In genomic region chr6:148443291-148443725, GRCm38 (mm10) we compare ENCODE assay signal across 8 mouse cellular contexts. TPM values are rescaled to one million over a fixed set of nuclear protein-coding genes. Genes with fewer than 3 reads are reported as not detected.
A peak's percentile ranks its signal among the peaks of the same experiment; 100 is the strongest.
DNase-seq lines count a peak whose midpoint lies in the region; ATAC-seq and TF ChIP-seq lines count a peak whose summit lies in the region.

No protein-coding gene starts in this region.

- TF ChIP-seq RAD21 in CH12.LX (IDR thresholded peaks at IDR 0.05; ENCODE audit: low read depth, low read length) = no peak

- no peaks in the 10 kb centered on the region for H3K36me3 ChIP-seq in CH12.LX (replicated peaks in 1 of 2; ENCODE audit: control insufficient read depth in 1 of 2, insufficient read depth in 1 of 2, low read length in 1 of 2)
- H3K36me3 ChIP-seq in forebrain, postnatal 0 days (ENCODE audit: insufficient read depth) = no peaks in the 10 kb centered on the region
- H3K36me3 ChIP-seq in intestine, embryonic 15.5 days = no peaks in the 10 kb centered on the region
- H3K36me3 ChIP-seq in midbrain, embryonic 10.5 days = no peaks in the 10 kb centered on the region

- H3K9ac ChIP-seq in CH12.LX (ENCODE audit: insufficient read depth, low read depth) = no peak overlapping the region
- peak overlapping the region; percentile 78 for H3K9ac ChIP-seq in forebrain, postnatal 0 days
- peak overlapping the region; percentile 62 for H3K9ac ChIP-seq in intestine, embryonic 15.5 days

- peak; percentile 14 for ATAC-seq in forebrain, postnatal 0 days
- ATAC-seq in intestine, embryonic 15.5 days = peak; percentile 27; the same call in 1 of the 2 replicates

- in situ Hi-C loops in CH12.LX (cut with MboI; ENCODE audit: low pct_ligation_motif_present, low pct_unique_long_range_greater_than_20kb, low sequenced_read_pairs) = no loop called here

- WGBS in forebrain, postnatal 0 days = 2% methylated on average over 15 of the region's 15 CpGs
- 1% methylated on average over 15 of the region's 15 CpGs for WGBS in intestine, embryonic 15.5 days
- WGBS in midbrain, embryonic 10.5 days = 4% methylated on average over 15 of the region's 15 CpGs

- no peak overlapping the region for H3K27ac ChIP-seq in CH12.LX (ENCODE audit: insufficient read depth, low read depth)
- peak overlapping the region; percentile 77 for H3K27ac ChIP-seq in forebrain, postnatal 0 days (ENCODE audit: low read depth, low read length)
- H3K27ac ChIP-seq in intestine, embryonic 15.5 days = no peak overlapping the region
- no peak overlapping the region for H3K27ac ChIP-seq in midbrain, embryonic 10.5 days (replicated peaks)

- no peak overlapping the region for H3K4me3 ChIP-seq in CH12.LX (replicated peaks in 1 of 3; ENCODE audit: low read depth in 2 of 3, low read length in 2 of 3, poor library complexity in 1 of 3)
- H3K4me3 ChIP-seq in forebrain, postnatal 0 days (ENCODE audit: low read depth, low read length) = peak overlapping the region; percentile 75
- peak overlapping the region; percentile 71 for H3K4me3 ChIP-seq in intestine, embryonic 15.5 days (replicated peaks)
- peak overlapping the region; percentile 79 for H3K4me3 ChIP-seq in midbrain, embryonic 10.5 days

- TF ChIP-seq POLR2A in CH12.LX (IDR thresholded peaks at IDR 0.05; ENCODE audit: low read depth, low read length) = no peak

- no peaks in the 10 kb centered on the region for H3K27me3 ChIP-seq in CH12.LX (replicated peaks)
- 0 out of 2 replicates have a peak, but pooled peaks cover 3% of the 10 kb centered on the region for H3K27me3 ChIP-seq in forebrain, postnatal 0 days (ENCODE audit: insufficient read depth, low read length)
- H3K27me3 ChIP-seq in intestine, embryonic 15.5 days (replicated peaks) = peaks cover 18% of the 10 kb centered on the region
- peaks cover 64% of the 10 kb centered on the region for H3K27me3 ChIP-seq in midbrain, embryonic 10.5 days (ENCODE audit: low read depth, poor library complexity, severe bottlenecking)

- DNase-seq in adrenal gland, postnatal 14 days = peak; percentile 12
- DNase-seq in adrenal gland, adult 2 months = no peak
- DNase-seq in CH12.LX (ENCODE audit: extremely low read depth) = no peak
- DNase-seq in forebrain, postnatal 0 days = peak; percentile 63
- peak; percentile 40 for DNase-seq in midbrain, embryonic 10.5 days (ENCODE audit: low spot score)
- DNase-seq in urinary bladder, postnatal 14 days (ENCODE audit: low spot score) = no peak
- no peak for DNase-seq in thymus, postnatal 36 days

- dilution Hi-C loops in CH12.LX (cut with MboI; ENCODE audit: extremely low pct_ligation_motif_present, extremely low pct_unique_long_range_greater_than_20kb, low sequenced_read_pairs) = no loop called here

- peaks cover 0 to 3% of the 10 kb centered on the region in 2 experiments; a peak in 1 of 4 replicates for H3K4me1 ChIP-seq in CH12.LX (ENCODE audit: control insufficient read depth in 1 of 2, insufficient read depth in 2 of 2)
- peaks cover 6% of the 10 kb centered on the region; the same call in 1 of the 2 replicates for H3K4me1 ChIP-seq in forebrain, postnatal 0 days (ENCODE audit: insufficient read depth)
- peaks cover 10% of the 10 kb centered on the region; the same call in 1 of the 2 replicates for H3K4me1 ChIP-seq in intestine, embryonic 15.5 days (replicated peaks)
- peaks cover 35% of the 10 kb centered on the region for H3K4me1 ChIP-seq in midbrain, embryonic 10.5 days

- TF ChIP-seq EP300 in CH12.LX (IDR thresholded peaks at IDR 0.05; ENCODE audit: low read length) = no peak

- H3K9me3 ChIP-seq in CH12.LX (replicated peaks; ENCODE audit: low read length) = peaks cover 11% of the 10 kb centered on the region
- H3K9me3 ChIP-seq in forebrain, postnatal 0 days (ENCODE audit: low read length) = no peaks in the 10 kb centered on the region
- H3K9me3 ChIP-seq in intestine, embryonic 15.5 days = no peaks in the 10 kb centered on the region
- H3K9me3 ChIP-seq in midbrain, embryonic 10.5 days (replicated peaks) = no peaks in the 10 kb centered on the region; the same call in 1 of the 2 replicates

- H3K4me2 ChIP-seq in CH12.LX (ENCODE audit: insufficient read depth, low read depth, poor library complexity, severe bottlenecking) = peak overlapping the region; percentile 46
- peak overlapping the region; percentile 93 for H3K4me2 ChIP-seq in forebrain, postnatal 0 days (ENCODE audit: low read depth)
- peak overlapping the region; percentile 94 for H3K4me2 ChIP-seq in intestine, embryonic 15.5 days (replicated peaks)

- no peaks in the 10 kb centered on the region for H3K79me2 ChIP-seq in CH12.LX (replicated peaks; ENCODE audit: control insufficient read depth, extremely low read depth, insufficient read depth, poor library complexity, severe bottlenecking)

- TF ChIP-seq CTCF in CH12.LX (conservative IDR thresholded peaks at IDR 0.05 in 1 of 2, IDR thresholded peaks at IDR 0.05 in 1 of 2; ENCODE audit: low read depth in 2 of 2, low read length in 2 of 2) = no peak
- no peak for TF ChIP-seq CTCF in forebrain, postnatal 0 days (IDR thresholded peaks at IDR 0.05; ENCODE audit: low read depth)

TF ChIP-seq in CH12.LX, 34 proteins besides CTCF, POLR2A, EP300 and RAD21:
- TF ChIP-seq GABPA (IDR thresholded peaks at IDR 0.05; ENCODE audit: insufficient replicate concordance, low read depth, low read length) (no peak), POLR2AphosphoS2 (IDR thresholded peaks at IDR 0.05; ENCODE audit: low read depth, low read length) (no peak), MAX (IDR thresholded peaks at IDR 0.05; ENCODE audit: low read length) (no peak), JUND (conservative IDR thresholded peaks at IDR 0.05; ENCODE audit: low read depth, low read length) (no peak), USF2 (conservative IDR thresholded peaks at IDR 0.05; ENCODE audit: low read depth, low read length) (no peak), HCFC1 (IDR thresholded peaks at IDR 0.05; ENCODE audit: low read depth, low read length) (no peak), UBTF (IDR thresholded peaks at IDR 0.05; ENCODE audit: low read depth, low read length) (no peak), JUN (IDR thresholded peaks at IDR 0.05; ENCODE audit: insufficient read depth, low read depth, low read length) (no peak), MEF2A (IDR thresholded peaks at IDR 0.05; ENCODE audit: borderline replicate concordance, low read depth, low read length) (no peak), PAX5 (IDR thresholded peaks at IDR 0.05; ENCODE audit: low read length) (no peak), CHD2 (IDR thresholded peaks at IDR 0.05; ENCODE audit: low read length) (no peak), TCF12 (IDR thresholded peaks at IDR 0.05; ENCODE audit: low read depth, low read length) (no peak)

RNA-seq across cellular contexts. Expression of gene Tmtc1, which starts 0.9 kb away (rescaled TPM):
- 10.7 and 13.2 TPM in 2 replicates for total RNA-seq in adrenal gland, postnatal 14 days (2021)
- 10 to 100 TPM in 1 of 2 experiments, 1 to 10 TPM in 1; 9.8 to 14.3 TPM for total RNA-seq in adrenal gland, adult 2 months (2021)
- polyA plus RNA-seq in adrenal gland, adult 2 months (2012; rRNA removed) = 4.0 and 6.4 TPM in 2 replicates
- 0.13 TPM in 1 of 2 replicates, not detected in the other for total RNA-seq in CH12.LX (2012; rRNA removed)
- total RNA-seq in CH12.LX (2014; rRNA removed) = 0.03 TPM in 2 replicates
- 0.04 and 0.05 TPM in 2 replicates for polyA plus RNA-seq in CH12.LX (2012; ENCODE audit: insufficient read length, low read depth)
- total RNA-seq in forebrain, postnatal 0 days (2014; rRNA removed) = 18.9 and 20.5 TPM in 2 replicates
- 1.3 and 1.7 TPM in 2 replicates for polyA plus RNA-seq in forebrain, postnatal 0 days (2015; fragmentation: Nextera tagmentation; extraction: Ambion mirVana)
- polyA plus RNA-seq in intestine, embryonic 15.5 days (2015; fragmentation: Nextera tagmentation; extraction: Ambion mirVana) = 1.6 and 2.0 TPM in 2 replicates
- 0.57 and 0.67 TPM in 2 replicates for polyA plus RNA-seq in midbrain, embryonic 10.5 days (2016; fragmentation: Nextera tagmentation; extraction: Ambion mirVana)

Comparison
In these comparisons a context has a peak if more than half of its experiments do, and no peak if none do; other contexts are left out.
1. DNase-seq: peak in adrenal gland, postnatal 14 days (single experiment), forebrain, postnatal 0 days (single experiment) and midbrain, embryonic 10.5 days (single experiment); none in adrenal gland, adult 2 months (single experiment), CH12.LX (single experiment), urinary bladder, postnatal 14 days (single experiment) and thymus, postnatal 36 days (0 of 2).
2. H3K4me3 ChIP-seq: peak in forebrain, postnatal 0 days (single experiment), intestine, embryonic 15.5 days (single experiment) and midbrain, embryonic 10.5 days (single experiment); none in CH12.LX (0 of 3).
3. Peak in every context shown above with its lines, with median percentiles within 50 percentile points of each other: H3K4me2 ChIP-seq.